Mouse (Mus musculus): ENCODE measurements around the gene Rbm28. TPM values are rescaled to one million over a fixed set of nuclear protein-coding genes. Genes with fewer than 3 reads are reported as not detected.

Gene Rbm28
- 40.0 and 49.6 TPM in 2 replicates for polyA plus RNA-seq (2015; fragmentation: Nextera tagmentation; extraction: Ambion mirVana)

GRCm38 (mm10) chr6:29164314-29165244 is at the start of gene Rbm28:
Rbm28 (minus strand) TSS chr6:29165006.
- Histone ChIP-seq H3K9me3 (ENCODE audit: control insufficient read depth, low read length) (no peaks in the 10 kb centered on the region), H3K27me3 (replicated peaks; ENCODE audit: control insufficient read depth, insufficient read depth, low read length) (peaks cover 18% of the 10 kb centered on the region), H3K4me1 (replicated peaks; ENCODE audit: control insufficient read depth, insufficient read depth, low read length) (peaks cover 12% of the 10 kb centered on the region), H3K36me3 (ENCODE audit: control insufficient read depth, insufficient read depth) (peaks cover 2% of the 10 kb centered on the region; the same call in 1 of the 2 replicates), H3K4me3 (replicated peaks; ENCODE audit: low read length) (peak within 1 kb of the TSS; percentile 60), H3K4me2 (ENCODE audit: low read length) (peak within 1 kb of the TSS; percentile 85), H3K27ac (ENCODE audit: low read length) (peak within 1 kb of the TSS; percentile 47), H3K9ac (replicated peaks; ENCODE audit: low read depth, low read length) (peak within 1 kb of the TSS; percentile 74)
- peak; percentile 87 for ATAC-seq
- WGBS, result 8% methylated on average over 42 of the region's 42 CpGs

DNA sequence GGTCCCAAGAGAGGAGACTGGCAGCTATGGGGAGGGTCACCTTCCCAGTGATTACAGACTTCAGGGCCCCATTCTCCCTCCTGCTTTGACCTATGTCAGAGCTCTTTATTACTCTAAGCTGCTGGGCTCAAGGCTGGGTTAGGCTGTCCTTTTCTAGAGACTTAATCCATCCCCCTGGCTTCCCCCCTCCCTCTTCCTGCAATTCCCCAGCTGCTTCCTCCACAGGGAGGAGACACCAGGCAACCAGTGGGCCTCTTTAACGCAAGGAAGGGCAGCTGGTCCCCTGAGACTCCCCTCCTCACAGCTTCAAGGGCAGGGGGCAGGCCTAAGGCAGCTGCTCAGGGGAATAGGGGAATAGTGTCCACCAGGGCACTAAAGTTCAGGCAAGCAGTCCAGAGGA is 49.4 kb upstream of the Rbm28 start:
- no peak overlapping the region for H3K9ac ChIP-seq (replicated peaks; ENCODE audit: low read depth, low read length)
- peaks cover 50% of the 10 kb centered on the region for H3K4me1 ChIP-seq (replicated peaks; ENCODE audit: control insufficient read depth, insufficient read depth, low read length)

DNA sequence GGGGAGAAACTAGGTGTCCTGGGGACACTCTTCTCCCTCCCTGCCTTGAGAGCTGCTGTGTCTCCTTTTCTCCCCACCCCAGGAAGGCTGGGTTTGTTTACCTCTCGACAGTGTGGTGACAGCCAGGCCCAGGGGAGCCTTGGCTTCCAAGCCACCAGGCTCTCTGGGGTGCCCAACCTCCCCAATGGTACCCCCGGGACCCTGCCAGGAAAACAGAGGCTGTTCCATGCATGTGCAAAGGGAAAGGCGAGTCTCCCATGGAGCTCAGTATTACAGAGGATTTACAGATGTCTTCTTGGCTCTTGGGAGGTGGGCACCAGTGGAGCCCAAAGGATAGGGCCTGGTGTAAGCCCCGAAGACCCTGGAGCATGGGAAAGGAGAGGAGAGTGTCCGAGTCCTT is 48.6 kb upstream of the Rbm28 start:
- Histone ChIP-seq H3K27me3 (replicated peaks; ENCODE audit: control insufficient read depth, insufficient read depth, low read length) (peaks cover 10% of the 10 kb centered on the region), H3K9ac (replicated peaks; ENCODE audit: low read depth, low read length) (no peak overlapping the region), H3K4me3 (replicated peaks; ENCODE audit: low read length) (no peak overlapping the region), H3K27ac (ENCODE audit: low read length) (no peak overlapping the region), H3K4me2 (ENCODE audit: low read length) (no peak overlapping the region), H3K4me1 (replicated peaks; ENCODE audit: control insufficient read depth, insufficient read depth, low read length) (peaks cover 54% of the 10 kb centered on the region), H3K36me3 (ENCODE audit: control insufficient read depth, insufficient read depth) (no peaks in the 10 kb centered on the region), H3K9me3 (ENCODE audit: control insufficient read depth, low read length) (no peaks in the 10 kb centered on the region)
- ATAC-seq, result no peak
- WGBS, result 72% methylated on average over 5 of the region's 5 CpGs

More for the DNA sequence above, 49.4 kb upstream of the Rbm28 start:
- no peak for ATAC-seq
- 25% methylated on average over 1 of the region's 1 CpGs for WGBS
- H3K4me2 ChIP-seq (ENCODE audit: low read length), result no peak overlapping the region
- H3K27me3 ChIP-seq (replicated peaks; ENCODE audit: control insufficient read depth, insufficient read depth, low read length), result peaks cover 10% of the 10 kb centered on the region
- no peaks in the 10 kb centered on the region for H3K36me3 ChIP-seq (ENCODE audit: control insufficient read depth, insufficient read depth)
- H3K27ac ChIP-seq (ENCODE audit: low read length), result no peak overlapping the region
- no peak overlapping the region for H3K4me3 ChIP-seq (replicated peaks; ENCODE audit: low read length)
- H3K9me3 ChIP-seq (ENCODE audit: control insufficient read depth, low read length), result no peaks in the 10 kb centered on the region

GRCm38 (mm10) chr6:29211806-29212492 is 47.1 kb upstream of the Rbm28 start:
- Histone ChIP-seq H3K9me3 (ENCODE audit: control insufficient read depth, low read length) (no peaks in the 10 kb centered on the region), H3K9ac (replicated peaks; ENCODE audit: low read depth, low read length) (peak overlapping the region; percentile 87), H3K4me1 (replicated peaks; ENCODE audit: control insufficient read depth, insufficient read depth, low read length) (peaks cover 54% of the 10 kb centered on the region), H3K27ac (ENCODE audit: low read length) (peak overlapping the region; percentile 81), H3K4me2 (ENCODE audit: low read length) (peak overlapping the region; percentile 93), H3K4me3 (replicated peaks; ENCODE audit: low read length) (peak overlapping the region; percentile 81), H3K27me3 (replicated peaks; ENCODE audit: control insufficient read depth, insufficient read depth, low read length) (peaks cover 10% of the 10 kb centered on the region), H3K36me3 (ENCODE audit: control insufficient read depth, insufficient read depth) (no peaks in the 10 kb centered on the region)
- ATAC-seq, result peak; percentile 81
- under 1% methylated on average over 54 of the region's 66 CpGs for WGBS

GRCm38 (mm10) chr6:29211146-29211545 is 46.3 kb upstream of the Rbm28 start:
- no peak for ATAC-seq

DNA sequence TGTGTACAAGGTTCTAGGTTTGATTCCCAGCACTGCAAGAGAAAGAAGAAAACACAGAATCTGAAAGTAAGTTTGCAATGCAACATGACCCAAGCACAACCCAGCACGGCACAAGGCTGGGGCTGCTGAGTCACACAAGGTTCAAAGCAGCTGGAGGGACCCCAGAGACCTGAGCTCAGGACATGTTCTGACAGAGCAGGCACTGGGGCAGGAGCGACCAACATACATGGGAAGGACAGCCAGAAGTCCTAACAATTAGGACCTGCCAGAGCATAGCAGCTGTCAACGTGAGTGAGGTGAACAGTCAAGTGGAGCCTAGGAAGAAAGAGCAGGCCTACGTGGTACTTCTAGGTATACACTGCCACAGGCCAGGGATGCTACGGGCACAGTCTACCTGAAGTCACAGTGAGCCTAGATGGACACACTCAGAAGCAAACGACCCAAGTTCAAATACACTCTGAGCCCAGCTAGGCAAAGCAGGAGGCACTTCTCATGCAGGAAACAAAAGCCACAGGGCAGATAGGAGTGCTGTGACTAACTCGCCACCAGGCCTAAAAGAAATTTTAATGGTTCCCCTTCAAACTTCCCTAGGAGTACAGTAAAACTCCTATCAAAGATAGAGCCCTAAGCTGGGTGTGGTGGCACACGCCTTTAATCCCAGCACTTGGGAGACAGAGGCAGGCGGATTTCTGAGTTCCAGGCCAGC is 45.6 kb upstream of the Rbm28 start:
- Histone ChIP-seq H3K9ac (replicated peaks; ENCODE audit: low read depth, low read length) (no peak overlapping the region), H3K27ac (ENCODE audit: low read length) (no peak overlapping the region), H3K4me2 (ENCODE audit: low read length) (peak overlapping the region; percentile 93), H3K9me3 (ENCODE audit: control insufficient read depth, low read length) (no peaks in the 10 kb centered on the region), H3K36me3 (ENCODE audit: control insufficient read depth, insufficient read depth) (no peaks in the 10 kb centered on the region), H3K27me3 (replicated peaks; ENCODE audit: control insufficient read depth, insufficient read depth, low read length) (peaks cover 10% of the 10 kb centered on the region), H3K4me1 (replicated peaks; ENCODE audit: control insufficient read depth, insufficient read depth, low read length) (peaks cover 43% of the 10 kb centered on the region), H3K4me3 (replicated peaks; ENCODE audit: low read length) (no peak overlapping the region)
- 83% methylated on average over 9 of the region's 9 CpGs for WGBS
- ATAC-seq, result no peak

More at GRCm38 (mm10) chr6:29211146-29211545, 46.3 kb upstream of the Rbm28 start:
- Histone ChIP-seq H3K4me3 (replicated peaks; ENCODE audit: low read length) (peak overlapping the region; percentile 81), H3K4me1 (replicated peaks; ENCODE audit: control insufficient read depth, insufficient read depth, low read length) (peaks cover 50% of the 10 kb centered on the region), H3K9ac (replicated peaks; ENCODE audit: low read depth, low read length) (peak overlapping the region; percentile 87), H3K27ac (ENCODE audit: low read length) (no peak overlapping the region), H3K4me2 (ENCODE audit: low read length) (peak overlapping the region; percentile 93), H3K27me3 (replicated peaks; ENCODE audit: control insufficient read depth, insufficient read depth, low read length) (peaks cover 10% of the 10 kb centered on the region), H3K36me3 (ENCODE audit: control insufficient read depth, insufficient read depth) (no peaks in the 10 kb centered on the region), H3K9me3 (ENCODE audit: control insufficient read depth, low read length) (no peaks in the 10 kb centered on the region)
- 35% methylated on average over 7 of the region's 7 CpGs for WGBS

DNA sequence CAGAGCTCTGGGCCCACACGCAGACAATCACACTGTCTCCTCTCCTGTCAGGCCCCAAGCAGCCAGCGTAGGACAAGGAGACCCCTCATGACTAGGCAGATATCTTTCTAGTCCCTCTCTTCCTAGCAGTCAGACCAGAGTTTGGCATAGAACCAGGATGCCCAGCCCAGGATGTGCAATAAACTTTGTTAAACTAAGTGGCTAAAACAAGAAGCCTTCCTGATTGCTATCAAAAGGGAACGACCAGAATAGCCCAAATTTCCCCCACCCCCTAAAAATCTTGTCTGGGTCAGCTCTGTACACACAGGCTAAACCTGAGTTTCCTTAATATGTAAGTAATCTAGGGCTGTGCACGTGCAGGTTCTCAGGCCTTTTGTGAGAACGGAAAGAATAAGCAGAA is 43.4 kb upstream of the Rbm28 start:
- 84% methylated on average over 5 of the region's 5 CpGs for WGBS
- peaks cover 31% of the 10 kb centered on the region for H3K4me1 ChIP-seq (replicated peaks; ENCODE audit: control insufficient read depth, insufficient read depth, low read length)
- no peaks in the 10 kb centered on the region for H3K9me3 ChIP-seq (ENCODE audit: control insufficient read depth, low read length)
- no peak overlapping the region for H3K9ac ChIP-seq (replicated peaks; ENCODE audit: low read depth, low read length)
- H3K27ac ChIP-seq (ENCODE audit: low read length), result no peak overlapping the region
- H3K27me3 ChIP-seq (replicated peaks; ENCODE audit: control insufficient read depth, insufficient read depth, low read length), result no peaks in the 10 kb centered on the region
- H3K4me2 ChIP-seq (ENCODE audit: low read length), result no peak overlapping the region
- no peak for ATAC-seq
- no peak overlapping the region for H3K4me3 ChIP-seq (replicated peaks; ENCODE audit: low read length)
- H3K36me3 ChIP-seq (ENCODE audit: control insufficient read depth, insufficient read depth), result no peaks in the 10 kb centered on the region

- 91% methylated on average over 5 of the region's 5 CpGs for WGBS
- Histone ChIP-seq H3K4me1 (replicated peaks; ENCODE audit: control insufficient read depth, insufficient read depth, low read length) (peaks cover 26% of the 10 kb centered on the region), H3K9ac (replicated peaks; ENCODE audit: low read depth, low read length) (no peak overlapping the region), H3K4me2 (ENCODE audit: low read length) (no peak overlapping the region), H3K9me3 (ENCODE audit: control insufficient read depth, low read length) (no peaks in the 10 kb centered on the region), H3K4me3 (replicated peaks; ENCODE audit: low read length) (no peak overlapping the region), H3K36me3 (ENCODE audit: control insufficient read depth, insufficient read depth) (no peaks in the 10 kb centered on the region; the same call in 1 of the 2 replicates), H3K27me3 (replicated peaks; ENCODE audit: control insufficient read depth, insufficient read depth, low read length) (no peaks in the 10 kb centered on the region), H3K27ac (ENCODE audit: low read length) (no peak overlapping the region)
- ATAC-seq, result no peak
Observed at GRCm38 (mm10) chr6:29207017-29207416, 42.2 kb upstream of the Rbm28 start.

DNA sequence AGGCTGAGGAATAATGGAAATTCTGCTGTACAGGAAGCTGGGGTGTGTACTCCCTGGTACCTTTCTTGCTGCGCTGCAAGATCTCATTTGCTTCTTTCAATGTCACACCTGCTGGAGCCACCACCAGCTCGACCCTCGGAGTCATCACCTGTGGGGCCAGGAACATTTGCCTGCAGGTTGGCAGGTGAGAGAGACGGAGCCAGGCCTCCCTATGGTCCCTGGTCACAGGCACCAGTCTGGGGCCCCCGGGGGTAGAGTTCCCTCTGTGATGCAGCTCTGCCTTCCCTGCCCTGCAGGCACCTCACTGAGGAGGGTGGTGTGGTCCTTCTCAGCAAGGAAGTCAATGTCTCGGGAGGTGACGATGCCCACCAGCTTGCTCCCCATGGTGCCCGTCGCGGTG is 41.2 kb upstream of the Rbm28 start:
- Histone ChIP-seq H3K4me1 (replicated peaks; ENCODE audit: control insufficient read depth, insufficient read depth, low read length) (peaks cover 20% of the 10 kb centered on the region), H3K4me3 (replicated peaks; ENCODE audit: low read length) (no peak overlapping the region), H3K9ac (replicated peaks; ENCODE audit: low read depth, low read length) (no peak overlapping the region), H3K4me2 (ENCODE audit: low read length) (no peak overlapping the region), H3K27ac (ENCODE audit: low read length) (no peak overlapping the region), H3K27me3 (replicated peaks; ENCODE audit: control insufficient read depth, insufficient read depth, low read length) (no peaks in the 10 kb centered on the region), H3K36me3 (ENCODE audit: control insufficient read depth, insufficient read depth) (no peaks in the 10 kb centered on the region; the same call in 1 of the 2 replicates), H3K9me3 (ENCODE audit: control insufficient read depth, low read length) (no peaks in the 10 kb centered on the region)
- ATAC-seq, result no peak
- WGBS, result 92% methylated on average over 10 of the region's 10 CpGs
